ENCODE assay signal across 12 mouse cellular contexts in genomic region chr5:98198412-98199218, GRCm38 (mm10). TPM values are rescaled to one million over a fixed set of nuclear protein-coding genes. Genes with fewer than 3 reads are reported as not detected.
DNase-seq lines count a peak whose midpoint lies in the region; ATAC-seq lines count a peak whose summit lies in the region.
"Had no signal": no experiment of that assay in that cellular context is flagged by ENCODE, and none has a peak within 500 bp of the region (broad histone marks: within the 10 kb centered on the region; RNA-seq: fewer than 3 reads in every experiment).

No protein-coding gene starts in this region.

- H3K9me3 ChIP-seq in hindbrain, embryonic 14.5 days (ENCODE audit: control insufficient read depth, low read length) = no peaks in the 10 kb centered on the region
- no peaks in the 10 kb centered on the region for H3K9me3 ChIP-seq in hindbrain, embryonic 12.5 days (replicated peaks)
- H3K9me3 ChIP-seq in forebrain, embryonic 16.5 days (ENCODE audit: control insufficient read depth, low read length) = no peaks in the 10 kb centered on the region
- no peaks in the 10 kb centered on the region; the same call in 1 of the 2 replicates for H3K9me3 ChIP-seq in heart, embryonic 12.5 days (replicated peaks)
- H3K9me3 ChIP-seq: megakaryocyte, embryonic 14.5 days had no signal

- H3K27ac ChIP-seq in hindbrain, embryonic 14.5 days = no peak overlapping the region
- no peak overlapping the region for H3K27ac ChIP-seq in hindbrain, embryonic 12.5 days
- no peak overlapping the region for H3K27ac ChIP-seq in forebrain, embryonic 16.5 days (ENCODE audit: low read length)
- H3K27ac ChIP-seq in heart, embryonic 12.5 days (ENCODE audit: poor library complexity, severe bottlenecking) = no peak overlapping the region

- no peak overlapping the region for H3K9ac ChIP-seq in hindbrain, embryonic 14.5 days
- no peak overlapping the region for H3K9ac ChIP-seq in hindbrain, embryonic 12.5 days
- no peak overlapping the region for H3K9ac ChIP-seq in forebrain, embryonic 16.5 days (replicated peaks; ENCODE audit: low read depth, low read length)
- no peak overlapping the region for H3K9ac ChIP-seq in heart, embryonic 12.5 days

- H3K4me1 ChIP-seq in hindbrain, embryonic 14.5 days (replicated peaks; ENCODE audit: control insufficient read depth, insufficient read depth, low read length) = no peaks in the 10 kb centered on the region
- H3K4me1 ChIP-seq in hindbrain, embryonic 12.5 days = no peaks in the 10 kb centered on the region
- no peaks in the 10 kb centered on the region for H3K4me1 ChIP-seq in forebrain, embryonic 16.5 days (replicated peaks; ENCODE audit: control insufficient read depth, insufficient read depth, low read length)
- H3K4me1 ChIP-seq in heart, embryonic 12.5 days (replicated peaks) = no peaks in the 10 kb centered on the region
- H3K4me1 ChIP-seq: megakaryocyte, embryonic 14.5 days had no signal

- ATAC-seq in hindbrain, embryonic 14.5 days (ENCODE audit: low FRiP score) = no peak
- no peak for ATAC-seq in hindbrain, embryonic 12.5 days (ENCODE audit: low FRiP score)
- ATAC-seq in forebrain, embryonic 16.5 days = peak; percentile 40; the same call in 1 of the 2 replicates
- ATAC-seq in heart, embryonic 12.5 days (ENCODE audit: insufficient number of reproducible peaks, low FRiP score) = no peak

- no peaks in the 10 kb centered on the region for H3K36me3 ChIP-seq in hindbrain, embryonic 14.5 days (replicated peaks; ENCODE audit: control insufficient read depth, insufficient read depth)
- H3K36me3 ChIP-seq in hindbrain, embryonic 12.5 days = no peaks in the 10 kb centered on the region
- H3K36me3 ChIP-seq in forebrain, embryonic 16.5 days (ENCODE audit: control insufficient read depth, insufficient read depth) = no peaks in the 10 kb centered on the region
- H3K36me3 ChIP-seq in heart, embryonic 12.5 days = no peaks in the 10 kb centered on the region

- no peak overlapping the region for H3K4me3 ChIP-seq in hindbrain, embryonic 14.5 days (replicated peaks; ENCODE audit: low read length)
- no peak overlapping the region for H3K4me3 ChIP-seq in hindbrain, embryonic 12.5 days
- no peak overlapping the region for H3K4me3 ChIP-seq in forebrain, embryonic 16.5 days (replicated peaks; ENCODE audit: low read length)
- H3K4me3 ChIP-seq in heart, embryonic 12.5 days = no peak overlapping the region
- H3K4me3 ChIP-seq: megakaryocyte, embryonic 14.5 days had no signal

- peak; percentile 59 for DNase-seq in hindbrain, embryonic 14.5 days (ENCODE audit: low spot score)
- peak; percentile 58 for DNase-seq in 3T3-L1 (ENCODE audit: low read depth, low spot score)
- peak; percentile 47 for DNase-seq in 416B (ENCODE audit: low read depth)
- DNase-seq in spleen, adult 12 weeks (ENCODE audit: low spot score) = no peak
- DNase-seq: cerebellum, postnatal 25 days; kidney, adult 8-10 months; thymus, postnatal 14 days had no signal

- H3K27me3 ChIP-seq in hindbrain, embryonic 14.5 days (ENCODE audit: control insufficient read depth, insufficient read depth, low read length) = no peaks in the 10 kb centered on the region; the same call in 1 of the 2 replicates
- H3K27me3 ChIP-seq in hindbrain, embryonic 12.5 days = peaks cover 8% of the 10 kb centered on the region; the same call in 1 of the 2 replicates
- H3K27me3 ChIP-seq in forebrain, embryonic 16.5 days (replicated peaks; ENCODE audit: control insufficient read depth, insufficient read depth, low read length) = no peaks in the 10 kb centered on the region
- no peaks in the 10 kb centered on the region for H3K27me3 ChIP-seq in heart, embryonic 12.5 days (replicated peaks)

- 60% methylated on average over 7 of the region's 7 CpGs for WGBS in hindbrain, embryonic 14.5 days
- 66% methylated on average over 7 of the region's 7 CpGs for WGBS in hindbrain, embryonic 12.5 days
- 56% methylated on average over 7 of the region's 7 CpGs for WGBS in forebrain, embryonic 16.5 days
- 55% methylated on average over 7 of the region's 7 CpGs for WGBS in heart, embryonic 12.5 days

- H3K4me2 ChIP-seq in hindbrain, embryonic 14.5 days (replicated peaks) = no peak overlapping the region
- H3K4me2 ChIP-seq in hindbrain, embryonic 12.5 days (replicated peaks) = no peak overlapping the region
- H3K4me2 ChIP-seq in forebrain, embryonic 16.5 days (ENCODE audit: low read length) = no peak overlapping the region
- no peak overlapping the region for H3K4me2 ChIP-seq in heart, embryonic 12.5 days
- H3K4me2 ChIP-seq: liver, embryonic 11.5 days had no signal

RNA-seq across cellular contexts. Expression of gene Prdm8, which starts 31.6 kb away (rescaled TPM):
- polyA plus RNA-seq in hindbrain, embryonic 14.5 days (2014; fragmentation: Nextera tagmentation; extraction: Ambion mirVana) = 4.9 and 5.3 TPM in 2 replicates
- polyA plus RNA-seq in hindbrain, embryonic 12.5 days (2016; fragmentation: Nextera tagmentation; extraction: Ambion mirVana) = 2.8 and 3.2 TPM in 2 replicates
- 6.4 and 7.1 TPM in 2 replicates for polyA plus RNA-seq in forebrain, embryonic 16.5 days (2015; fragmentation: Nextera tagmentation; extraction: Ambion mirVana)
- not detected in 2 replicates for polyA plus RNA-seq in heart, embryonic 12.5 days (2016; fragmentation: Nextera tagmentation; extraction: Ambion mirVana)
- polyA plus RNA-seq: liver, embryonic 11.5 days had no signal

RNA-seq across cellular contexts. Expression of gene Fgf5, which starts 55.4 kb away (rescaled TPM):
- 0.37 and 0.44 TPM in 2 replicates for polyA plus RNA-seq in hindbrain, embryonic 14.5 days (2014; fragmentation: Nextera tagmentation; extraction: Ambion mirVana)
- 0.75 and 1.2 TPM in 2 replicates for polyA plus RNA-seq in hindbrain, embryonic 12.5 days (2016; fragmentation: Nextera tagmentation; extraction: Ambion mirVana)
- polyA plus RNA-seq in forebrain, embryonic 16.5 days (2015; fragmentation: Nextera tagmentation; extraction: Ambion mirVana) = 0.50 and 0.85 TPM in 2 replicates
- 0.60 and 0.93 TPM in 2 replicates for polyA plus RNA-seq in heart, embryonic 12.5 days (2016; fragmentation: Nextera tagmentation; extraction: Ambion mirVana)
